Mouse (Mus musculus): ENCODE results near the gene Erbin. TPM values are rescaled to one million over a fixed set of nuclear protein-coding genes. Genes with fewer than 3 reads are reported as not detected.

The Erbin gene
- total and polyA plus RNA-seq, 2 experiments: 4.8 to 57.2 TPM

DNA sequence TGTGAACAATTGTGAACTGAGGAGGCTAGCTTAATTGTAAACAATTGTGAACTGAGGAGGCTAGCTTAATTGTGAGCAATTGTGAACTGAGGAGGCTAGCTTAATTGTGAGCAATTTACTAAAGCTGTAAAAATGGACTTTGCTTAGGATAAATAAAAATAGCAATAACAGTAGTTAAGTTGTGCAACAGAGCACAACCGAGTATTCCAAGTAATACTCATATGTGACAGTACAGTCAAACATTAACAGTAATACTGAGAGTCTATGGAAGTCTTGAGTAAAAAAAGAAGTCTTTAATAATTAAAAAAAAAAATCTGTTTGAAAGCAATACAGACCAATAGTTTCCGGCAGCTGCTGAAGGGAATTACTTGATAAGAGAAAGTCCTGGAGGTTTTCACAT, 61.3 kb downstream of the Erbin start:
- Histone ChIP-seq H3K4me3 (ENCODE audit: insufficient read depth, low read depth, low read length) (no peak overlapping the region), H3K27me3 (ENCODE audit: control insufficient read depth, insufficient read depth, low read length) (no peaks in the 10 kb centered on the region), H3K9ac (ENCODE audit: low read depth, low read length) (no peak overlapping the region), H3K79me2 (ENCODE audit: control insufficient read depth, insufficient read depth, low read length) (no peaks in the 10 kb centered on the region; the same call in 1 of the 2 replicates), H3K4me1 (ENCODE audit: control insufficient read depth, insufficient read depth, low read length) (peaks cover 2% of the 10 kb centered on the region; the same call in 1 of the 2 replicates), H3K36me3 (ENCODE audit: control insufficient read depth, insufficient read depth, low read length) (peaks cover 32% of the 10 kb centered on the region), H3K27ac (replicated peaks; ENCODE audit: insufficient read depth, low read depth, low read length) (no peak overlapping the region)
- peak; percentile 60 for DNase-seq (ENCODE audit: extremely low read depth, low read depth, low spot score)
- TF ChIP-seq POLR2A (IDR thresholded peaks at IDR 0.05; ENCODE audit: extremely low read depth, insufficient read depth, low read length) (no peak), CTCF (IDR thresholded peaks at IDR 0.05; ENCODE audit: low read depth, low read length) (no peak)
- WGBS: 29% methylated on average over 2 of the region's 2 CpGs

DNA sequence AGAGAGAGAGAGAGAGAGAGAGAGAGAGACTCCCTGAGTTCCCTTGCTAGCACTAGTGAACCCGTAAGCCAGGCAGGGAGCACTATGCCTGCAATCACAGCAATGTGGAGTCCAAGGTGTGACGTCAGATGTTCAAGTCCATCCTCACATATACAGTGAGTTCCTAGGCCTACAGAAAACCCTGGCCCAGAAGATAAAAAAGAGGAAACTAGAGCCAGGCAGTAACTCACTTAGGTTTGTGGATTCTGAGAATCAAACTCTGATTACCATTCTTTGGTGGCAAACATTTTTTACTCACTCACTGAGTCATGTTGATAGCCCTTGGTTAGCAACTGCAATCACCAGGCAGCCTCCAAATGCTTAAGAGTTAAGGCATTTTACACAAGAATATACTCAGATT, 72.7 kb downstream of the Erbin start:
- H3K9ac ChIP-seq (ENCODE audit: low read depth, low read length): no peak overlapping the region
- TF ChIP-seq POLR2A (IDR thresholded peaks at IDR 0.05; ENCODE audit: extremely low read depth, insufficient read depth, low read length) (no peak), CTCF (IDR thresholded peaks at IDR 0.05; ENCODE audit: low read depth, low read length) (no peak)
- H3K79me2 ChIP-seq (ENCODE audit: control insufficient read depth, insufficient read depth, low read length): no peaks in the 10 kb centered on the region
- 96% methylated on average over 2 of the region's 2 CpGs for WGBS
- no peak for DNase-seq (ENCODE audit: extremely low read depth, low read depth, low spot score)
- no peaks in the 10 kb centered on the region for H3K27me3 ChIP-seq (ENCODE audit: control insufficient read depth, insufficient read depth, low read length)
- H3K27ac ChIP-seq (replicated peaks; ENCODE audit: insufficient read depth, low read depth, low read length): no peak overlapping the region
- peaks cover 33% of the 10 kb centered on the region for H3K36me3 ChIP-seq (ENCODE audit: control insufficient read depth, insufficient read depth, low read length)
- H3K4me1 ChIP-seq (ENCODE audit: control insufficient read depth, insufficient read depth, low read length): no peaks in the 10 kb centered on the region
- H3K4me3 ChIP-seq (ENCODE audit: insufficient read depth, low read depth, low read length): no peak overlapping the region

DNA sequence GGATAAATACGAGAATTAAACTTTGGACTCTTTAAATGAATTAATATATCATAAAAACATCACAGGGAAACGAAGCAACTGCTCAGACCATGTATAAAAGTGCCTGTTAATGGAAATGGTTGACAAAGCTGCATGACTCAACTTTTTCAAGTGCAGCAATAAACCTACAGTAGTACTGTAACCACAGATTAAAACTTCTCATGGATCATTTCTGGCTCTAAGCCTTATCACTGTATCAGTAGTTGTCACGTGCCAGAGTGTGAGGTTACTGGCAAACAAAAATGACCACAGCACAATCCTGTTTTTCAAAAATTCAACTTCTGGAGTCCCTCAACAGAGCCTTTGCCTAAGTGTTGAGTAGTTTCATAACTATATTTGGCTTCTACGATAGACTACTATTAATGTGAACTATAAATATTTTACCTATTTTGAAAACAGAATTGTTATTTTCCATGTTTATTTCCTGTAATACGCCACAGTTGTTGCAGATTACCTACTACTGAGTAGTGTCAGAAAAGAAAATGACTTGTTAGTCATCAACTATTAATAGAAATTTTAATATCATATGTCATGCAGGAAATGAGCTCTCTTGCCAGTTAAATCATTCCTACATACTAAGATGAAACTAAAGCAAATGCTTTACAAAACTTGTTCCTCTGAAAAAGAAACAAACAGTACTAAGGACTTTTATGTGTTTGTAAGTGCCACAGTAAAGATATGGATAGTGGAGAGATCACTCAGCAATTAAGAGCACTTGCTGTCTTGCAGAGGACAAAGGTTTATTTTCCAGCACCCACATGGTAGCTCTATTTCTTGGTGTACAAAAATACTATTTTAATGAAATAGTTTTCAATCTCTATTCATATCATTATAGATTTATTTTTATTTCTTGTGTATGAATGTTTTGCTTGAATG, 78.8 kb downstream of the Erbin start:
- Histone ChIP-seq H3K4me1 (ENCODE audit: control insufficient read depth, insufficient read depth, low read length) (peaks cover 2% of the 10 kb centered on the region; the same call in 1 of the 2 replicates), H3K9ac (ENCODE audit: low read depth, low read length) (no peak overlapping the region), H3K79me2 (ENCODE audit: control insufficient read depth, insufficient read depth, low read length) (no peaks in the 10 kb centered on the region; the same call in 1 of the 2 replicates), H3K27ac (replicated peaks; ENCODE audit: insufficient read depth, low read depth, low read length) (no peak overlapping the region), H3K36me3 (ENCODE audit: control insufficient read depth, insufficient read depth, low read length) (peaks cover 53% of the 10 kb centered on the region), H3K4me3 (ENCODE audit: insufficient read depth, low read depth, low read length) (no peak overlapping the region), H3K27me3 (ENCODE audit: control insufficient read depth, insufficient read depth, low read length) (no peaks in the 10 kb centered on the region)
- DNase-seq (ENCODE audit: extremely low read depth, low read depth, low spot score): no peak
- WGBS: 79% methylated on average over 5 of the region's 5 CpGs
- TF ChIP-seq CTCF (IDR thresholded peaks at IDR 0.05; ENCODE audit: low read depth, low read length) (no peak), POLR2A (IDR thresholded peaks at IDR 0.05; ENCODE audit: extremely low read depth, insufficient read depth, low read length) (no peak)

GRCm38 (mm10) chr13:103838619-103839018, 81.7 kb downstream of the Erbin start:
- Histone ChIP-seq H3K27me3 (ENCODE audit: control insufficient read depth, insufficient read depth, low read length) (no peaks in the 10 kb centered on the region), H3K27ac (replicated peaks; ENCODE audit: insufficient read depth, low read depth, low read length) (no peak overlapping the region), H3K4me3 (ENCODE audit: insufficient read depth, low read depth, low read length) (no peak overlapping the region), H3K4me1 (ENCODE audit: control insufficient read depth, insufficient read depth, low read length) (peaks cover 2% of the 10 kb centered on the region; the same call in 1 of the 2 replicates), H3K9ac (ENCODE audit: low read depth, low read length) (no peak overlapping the region), H3K79me2 (ENCODE audit: control insufficient read depth, insufficient read depth, low read length) (no peaks in the 10 kb centered on the region; the same call in 1 of the 2 replicates), H3K36me3 (ENCODE audit: control insufficient read depth, insufficient read depth, low read length) (peaks cover 59% of the 10 kb centered on the region)
- WGBS: 97% methylated on average over 2 of the region's 2 CpGs
- no peak for DNase-seq (ENCODE audit: extremely low read depth, low read depth, low spot score)
- TF ChIP-seq CTCF (IDR thresholded peaks at IDR 0.05; ENCODE audit: low read depth, low read length) (no peak), POLR2A (IDR thresholded peaks at IDR 0.05; ENCODE audit: extremely low read depth, insufficient read depth, low read length) (no peak)

GRCm38 (mm10) chr13:103829623-103830135, 90.6 kb downstream of the Erbin start:
- Histone ChIP-seq H3K4me3 (ENCODE audit: insufficient read depth, low read depth, low read length) (no peak overlapping the region), H3K36me3 (ENCODE audit: control insufficient read depth, insufficient read depth, low read length) (peaks cover 31% of the 10 kb centered on the region), H3K27ac (replicated peaks; ENCODE audit: insufficient read depth, low read depth, low read length) (no peak overlapping the region), H3K4me1 (ENCODE audit: control insufficient read depth, insufficient read depth, low read length) (no peaks in the 10 kb centered on the region), H3K9ac (ENCODE audit: low read depth, low read length) (no peak overlapping the region), H3K27me3 (ENCODE audit: control insufficient read depth, insufficient read depth, low read length) (no peaks in the 10 kb centered on the region), H3K79me2 (ENCODE audit: control insufficient read depth, insufficient read depth, low read length) (no peaks in the 10 kb centered on the region; the same call in 1 of the 2 replicates)
- DNase-seq (ENCODE audit: extremely low read depth, low read depth, low spot score): no peak
- no peak for TF ChIP-seq CTCF (IDR thresholded peaks at IDR 0.05; ENCODE audit: low read depth, low read length)
- no peak for TF ChIP-seq POLR2A (IDR thresholded peaks at IDR 0.05; ENCODE audit: extremely low read depth, insufficient read depth, low read length)
- 89% methylated on average over 2 of the region's 2 CpGs for WGBS

Data from liver, adult 2 months (tissue).